ENCODE assay signal across 14 mouse cellular contexts in genomic region chr3:79410629-79410995, GRCm38 (mm10).
DNase-seq lines count a peak whose midpoint lies in the region; ATAC-seq and TF ChIP-seq lines count a peak whose summit lies in the region.
"Had no signal": no experiment of that assay in that cellular context is flagged by ENCODE, and none has a peak within 500 bp of the region (broad histone marks: within the 10 kb centered on the region; RNA-seq: fewer than 3 reads in every experiment).

No protein-coding gene starts in this region.

- H3K36me3 ChIP-seq in forebrain, embryonic 12.5 days (replicated peaks), result no peaks in the 10 kb centered on the region
- no peaks in the 10 kb centered on the region for H3K36me3 ChIP-seq in forebrain, postnatal 0 days (ENCODE audit: insufficient read depth)
- no peaks in the 10 kb centered on the region for H3K36me3 ChIP-seq in lung, embryonic 14.5 days (ENCODE audit: insufficient read depth)
- no peaks in the 10 kb centered on the region for H3K36me3 ChIP-seq in embryonic facial prominence, embryonic 10.5 days (replicated peaks)
- no peaks in the 10 kb centered on the region for H3K36me3 ChIP-seq in liver, postnatal 0 days (replicated peaks; ENCODE audit: insufficient read depth, low read length)
- H3K36me3 ChIP-seq: limb, embryonic 13.5 days; lung, embryonic 15.5 days had no signal

- H3K4me1 ChIP-seq in forebrain, embryonic 12.5 days, result peaks cover 11% of the 10 kb centered on the region
- no peaks in the 10 kb centered on the region for H3K4me1 ChIP-seq in forebrain, postnatal 0 days (ENCODE audit: insufficient read depth)
- H3K4me1 ChIP-seq in lung, embryonic 14.5 days (ENCODE audit: insufficient read depth), result no peaks in the 10 kb centered on the region
- H3K4me1 ChIP-seq in embryonic facial prominence, embryonic 10.5 days, result peaks cover 47% of the 10 kb centered on the region
- peaks cover 2% of the 10 kb centered on the region; the same call in 1 of the 2 replicates for H3K4me1 ChIP-seq in liver, postnatal 0 days (ENCODE audit: insufficient read depth)

- no peak overlapping the region for H3K4me3 ChIP-seq in forebrain, embryonic 12.5 days (replicated peaks)
- H3K4me3 ChIP-seq in forebrain, postnatal 0 days (ENCODE audit: low read depth, low read length), result no peak overlapping the region
- no peak overlapping the region for H3K4me3 ChIP-seq in lung, embryonic 14.5 days (ENCODE audit: low read depth, low read length)
- no peak overlapping the region for H3K4me3 ChIP-seq in embryonic facial prominence, embryonic 10.5 days
- H3K4me3 ChIP-seq in liver, postnatal 0 days (ENCODE audit: low read depth, low read length), result no peak overlapping the region
- H3K4me3 ChIP-seq: limb, embryonic 13.5 days; lung, embryonic 15.5 days had no signal

- H3K9me3 ChIP-seq in forebrain, embryonic 12.5 days, result no peaks in the 10 kb centered on the region
- H3K9me3 ChIP-seq in forebrain, postnatal 0 days (ENCODE audit: low read length), result no peaks in the 10 kb centered on the region
- H3K9me3 ChIP-seq in lung, embryonic 14.5 days (ENCODE audit: low read depth, low read length), result no peaks in the 10 kb centered on the region
- no peaks in the 10 kb centered on the region for H3K9me3 ChIP-seq in embryonic facial prominence, embryonic 10.5 days
- no peaks in the 10 kb centered on the region for H3K9me3 ChIP-seq in liver, postnatal 0 days (ENCODE audit: low read length)
- H3K9me3 ChIP-seq: limb, embryonic 13.5 days; lung, embryonic 15.5 days had no signal

- peak; percentile 32; the same call in 1 of the 2 replicates for ATAC-seq in forebrain, embryonic 12.5 days (ENCODE audit: low FRiP score)
- ATAC-seq in forebrain, postnatal 0 days, result no peak
- ATAC-seq in lung, embryonic 14.5 days (ENCODE audit: insufficient read depth), result no peak
- ATAC-seq in liver, postnatal 0 days, result no peak

- H3K4me2 ChIP-seq in forebrain, embryonic 12.5 days, result no peak overlapping the region
- no peak overlapping the region for H3K4me2 ChIP-seq in forebrain, postnatal 0 days (ENCODE audit: low read depth)
- H3K4me2 ChIP-seq in lung, embryonic 14.5 days, result no peak overlapping the region
- H3K4me2 ChIP-seq in liver, postnatal 0 days (ENCODE audit: low read depth, low read length), result no peak overlapping the region
- H3K4me2 ChIP-seq: limb, embryonic 13.5 days; lung, embryonic 15.5 days had no signal

- no peak for DNase-seq in forebrain, postnatal 0 days
- peak; percentile 28 for DNase-seq in lung, embryonic 14.5 days
- DNase-seq in lung, postnatal 25 days (ENCODE audit: low spot score), result no peak
- peak; percentile 60 for DNase-seq in embryonic facial prominence, embryonic 10.5 days (ENCODE audit: low spot score)
- peak; percentile 28 to 59 for DNase-seq in natural killer cell, adult 2 months (ENCODE audit: low spot score in 2 of 2)
- no peak for DNase-seq in liver, postnatal 0 days
- DNase-seq in left cerebral cortex, adult 11 months (ENCODE audit: low spot score), result no peak
- DNase-seq: B cell, adult 2 months; cerebellum, postnatal 36 days; gastrocnemius, postnatal 25 days; thymus, postnatal 25 days had no signal

- no peaks in the 10 kb centered on the region for H3K27me3 ChIP-seq in forebrain, embryonic 12.5 days
- no peaks in the 10 kb centered on the region for H3K27me3 ChIP-seq in forebrain, postnatal 0 days (ENCODE audit: insufficient read depth, low read length)
- no peaks in the 10 kb centered on the region for H3K27me3 ChIP-seq in lung, embryonic 14.5 days (ENCODE audit: insufficient read depth, low read length)
- H3K27me3 ChIP-seq in embryonic facial prominence, embryonic 10.5 days (replicated peaks; ENCODE audit: low read depth, poor library complexity, severe bottlenecking), result no peaks in the 10 kb centered on the region
- no peaks in the 10 kb centered on the region for H3K27me3 ChIP-seq in liver, postnatal 0 days (ENCODE audit: insufficient read depth, low read length)
- H3K27me3 ChIP-seq: limb, embryonic 13.5 days; lung, embryonic 15.5 days had no signal

- no peak overlapping the region for H3K9ac ChIP-seq in forebrain, embryonic 12.5 days
- H3K9ac ChIP-seq in forebrain, postnatal 0 days, result no peak overlapping the region
- no peak overlapping the region for H3K9ac ChIP-seq in lung, embryonic 14.5 days
- no peak overlapping the region for H3K9ac ChIP-seq in liver, postnatal 0 days (replicated peaks)
- H3K9ac ChIP-seq: limb, embryonic 13.5 days; lung, embryonic 15.5 days had no signal

- no peak for TF ChIP-seq CTCF in forebrain, postnatal 0 days (IDR thresholded peaks at IDR 0.05; ENCODE audit: low read depth)
- TF ChIP-seq CTCF in lung, embryonic 14.5 days (IDR thresholded peaks at IDR 0.05; ENCODE audit: low read depth), result no peak
- no peak for TF ChIP-seq CTCF in liver, postnatal 0 days (IDR thresholded peaks at IDR 0.05; ENCODE audit: low read depth)

- TF ChIP-seq EP300 in liver, postnatal 0 days (IDR thresholded peaks at IDR 0.05; ENCODE audit: low read depth), result no peak

- H3K27ac ChIP-seq in forebrain, embryonic 12.5 days, result no peak overlapping the region
- H3K27ac ChIP-seq in forebrain, postnatal 0 days (ENCODE audit: low read depth, low read length), result no peak overlapping the region
- H3K27ac ChIP-seq in lung, embryonic 14.5 days (ENCODE audit: low read depth), result no peak overlapping the region
- H3K27ac ChIP-seq in embryonic facial prominence, embryonic 10.5 days (replicated peaks), result no peak overlapping the region
- H3K27ac ChIP-seq in liver, postnatal 0 days (ENCODE audit: low read depth), result no peak overlapping the region
- H3K27ac ChIP-seq: limb, embryonic 13.5 days; lung, embryonic 15.5 days had no signal

- 39% methylated on average over 5 of the region's 5 CpGs for WGBS in forebrain, embryonic 12.5 days
- 38% methylated on average over 5 of the region's 5 CpGs for WGBS in forebrain, postnatal 0 days
- WGBS in lung, embryonic 14.5 days, result 34% methylated on average over 5 of the region's 5 CpGs
- WGBS in embryonic facial prominence, embryonic 10.5 days, result 23% methylated on average over 5 of the region's 5 CpGs
- 42% methylated on average over 5 of the region's 5 CpGs for WGBS in liver, postnatal 0 days (ENCODE audit: insufficient replicate concordance)

Comparison
In these comparisons a context has a peak if more than half of its experiments do, and no peak if none do; other contexts are left out.
1. DNase-seq: peak in lung, embryonic 14.5 days (single experiment), embryonic facial prominence, embryonic 10.5 days (single experiment) and natural killer cell, adult 2 months (2 of 2); none in forebrain, postnatal 0 days (single experiment), lung, postnatal 25 days (single experiment), liver, postnatal 0 days (single experiment) and left cerebral cortex, adult 11 months (single experiment).